Mouse (Mus musculus) intestine, embryonic 16.5 days (tissue): Measurements from ENCODE around the gene Lgals3bp. TPM values are rescaled to one million over a fixed set of nuclear protein-coding genes. Genes with fewer than 3 reads are reported as not detected.
A peak's percentile ranks its signal among the peaks of the same experiment; 100 is the strongest.

Experiments used
- ATAC-seq: fragments of 200-750 bp; cut with Nextera tagmentation; 2 replicates; pipeline ENCODE4 v1.8.0; 2017; ENCODE audit warnings: moderate TSS enrichment, moderate library complexity
- H3K27ac ChIP-seq: fragments of 300-500 bp; sonication (generic); 2 replicates; pipeline ENCODE4 v1.5.1; 2014; ENCODE audit warnings: mild to moderate bottlenecking, low read length
- H3K27me3 ChIP-seq: fragments of 300-500 bp; sonication (generic); replicated peaks from 2 replicates; pipeline ENCODE4 v1.6.1; 2014; ENCODE audit warnings: low read length, control low read depth, mixed read lengths; ENCODE audit not compliant: control insufficient read depth, insufficient read depth
- H3K36me3 ChIP-seq: fragments of 300-500 bp; sonication (generic); 2 replicates; pipeline ENCODE4 v1.6.1; 2014; ENCODE audit warnings: low read length, control low read depth; ENCODE audit not compliant: control insufficient read depth, insufficient read depth
- H3K4me1 ChIP-seq: fragments of 300-500 bp; sonication (generic); 2 replicates; pipeline ENCODE4 v1.6.1; 2014; ENCODE audit warnings: low read length, control low read depth, mixed read lengths; ENCODE audit not compliant: control insufficient read depth, insufficient read depth
- H3K4me2 ChIP-seq: fragments of 300-500 bp; sonication (generic); 2 replicates; pipeline ENCODE4 v1.6.1; 2014; ENCODE audit warnings: low read depth, low read length, control low read depth
- H3K4me3 ChIP-seq: fragments of 300-500 bp; sonication (generic); 2 replicates; pipeline ENCODE4 v1.5.1; 2014; ENCODE audit warnings: mild to moderate bottlenecking, low read length
- H3K9ac ChIP-seq: fragments of 300-500 bp; sonication (generic); 2 replicates; pipeline ENCODE4 v1.6.1; 2014; ENCODE audit warnings: low read depth, low read length
- H3K9me3 ChIP-seq: fragments of 300-500 bp; sonication (generic); 2 replicates; pipeline ENCODE4 v1.6.1; 2016; ENCODE audit warnings: low read length, control low read depth; ENCODE audit not compliant: control insufficient read depth
- WGBS: fragments of 180-500 bp; shearing (Covaris S2); extraction: QIAGEN DNeasy Blood & Tissue Kit; methylation state at CpG from one replicate; pipeline ENCODE4 v1.1.7; 2014; 5-methylcytosine and 5-hydroxymethylcytosine counted together
- polyA plus RNA-seq: library from polyadenylated mRNA; unstranded; fragments of >200 nt; fragmentation: Nextera tagmentation; extraction: Ambion mirVana; gene quantifications from 2 replicates; pipeline ENCODE4 v1.2.1, GENCODE M21; 2015

The Lgals3bp gene
- polyA plus RNA-seq, 1 experiment from 2014 or later = 226 TPM

DNA sequence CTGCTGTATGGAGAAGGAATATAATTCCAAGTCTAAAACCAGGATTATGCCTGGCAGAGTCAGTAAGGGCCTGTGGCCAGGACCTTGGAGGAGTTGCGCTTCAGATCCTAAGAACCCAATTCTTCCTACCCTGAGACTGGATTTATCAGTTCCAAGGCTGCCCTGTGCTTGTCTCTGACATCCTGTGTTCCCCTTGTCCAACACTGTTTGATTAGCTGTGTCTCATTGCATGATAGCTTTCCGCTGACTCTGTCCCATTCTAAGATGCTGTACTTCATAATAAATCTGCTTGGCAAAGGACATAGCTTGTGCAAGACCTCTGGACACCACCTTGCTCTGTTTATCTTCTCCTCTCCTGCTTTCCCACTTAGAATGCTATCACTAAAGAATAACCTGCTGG is 54.5 kb downstream of the Lgals3bp start:
- Histone ChIP-seq H3K4me3 (no peak overlapping the region), H3K9ac (no peak overlapping the region), H3K4me1 (peaks cover 29% of the 10 kb centered on the region), H3K9me3 (no peaks in the 10 kb centered on the region), H3K36me3 (no peaks in the 10 kb centered on the region), H3K27me3 (no peaks in the 10 kb centered on the region), H3K27ac (no peak overlapping the region), H3K4me2 (no peak overlapping the region)
- no peak for ATAC-seq
- WGBS = 94% methylated on average over 2 of the region's 2 CpGs

DNA sequence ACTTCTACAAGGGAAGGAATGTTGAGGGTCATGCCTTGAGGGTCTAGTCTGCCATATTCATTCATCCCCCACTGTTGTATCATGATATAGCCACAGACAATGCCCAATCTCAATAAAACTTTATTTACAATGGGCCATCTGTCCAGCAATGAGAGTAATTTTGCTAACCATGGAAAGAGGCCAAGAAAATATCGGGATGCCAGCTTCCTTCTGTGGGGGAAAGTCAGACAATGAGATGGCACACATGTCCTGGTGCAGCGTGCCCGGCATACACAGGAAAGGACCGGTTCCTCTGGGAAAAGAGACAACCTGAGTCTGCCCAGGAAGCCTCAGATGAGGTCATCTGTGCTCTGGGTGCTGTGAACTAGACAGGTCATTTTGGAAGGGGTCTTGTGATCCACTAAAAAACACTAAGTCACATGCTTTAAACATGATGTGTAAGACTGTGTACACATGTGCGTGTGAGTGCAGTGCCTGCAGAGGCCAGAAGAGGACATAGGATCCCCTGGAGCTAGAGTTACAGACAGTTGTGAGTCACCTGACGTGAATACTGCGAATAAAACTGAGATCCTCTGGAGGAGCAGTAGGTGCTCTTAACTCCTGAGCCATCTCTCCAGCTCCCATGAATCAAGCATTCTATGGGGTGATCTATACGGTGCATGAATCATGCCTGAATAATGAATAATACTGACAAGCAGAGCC is 55.3 kb downstream of the Lgals3bp start:
- no peak overlapping the region for H3K9ac ChIP-seq
- no peaks in the 10 kb centered on the region for H3K36me3 ChIP-seq
- 0 out of 2 replicates have a peak overlapping the region, but pooled peaks have one; percentile 9 for H3K27ac ChIP-seq
- no peak for ATAC-seq
- H3K9me3 ChIP-seq = no peaks in the 10 kb centered on the region
- no peak overlapping the region for H3K4me3 ChIP-seq
- 82% methylated on average over 8 of the region's 8 CpGs for WGBS
- peaks cover 34% of the 10 kb centered on the region for H3K4me1 ChIP-seq
- no peaks in the 10 kb centered on the region for H3K27me3 ChIP-seq
- H3K4me2 ChIP-seq = no peak overlapping the region

GRCm38 (mm10) chr11:118345693-118346092 is 56.2 kb downstream of the Lgals3bp start:
- H3K9me3 ChIP-seq = no peaks in the 10 kb centered on the region
- H3K27me3 ChIP-seq = no peaks in the 10 kb centered on the region
- no peak overlapping the region for H3K4me3 ChIP-seq
- H3K4me1 ChIP-seq = peaks cover 34% of the 10 kb centered on the region
- WGBS = 45% methylated on average over 4 of the region's 4 CpGs
- H3K36me3 ChIP-seq = no peaks in the 10 kb centered on the region
- no peak overlapping the region for H3K9ac ChIP-seq
- H3K4me2 ChIP-seq = no peak overlapping the region
- no peak; the same call in 1 of the 2 replicates for ATAC-seq
- peak overlapping the region; percentile 9; the same call in 1 of the 2 replicates for H3K27ac ChIP-seq

DNA sequence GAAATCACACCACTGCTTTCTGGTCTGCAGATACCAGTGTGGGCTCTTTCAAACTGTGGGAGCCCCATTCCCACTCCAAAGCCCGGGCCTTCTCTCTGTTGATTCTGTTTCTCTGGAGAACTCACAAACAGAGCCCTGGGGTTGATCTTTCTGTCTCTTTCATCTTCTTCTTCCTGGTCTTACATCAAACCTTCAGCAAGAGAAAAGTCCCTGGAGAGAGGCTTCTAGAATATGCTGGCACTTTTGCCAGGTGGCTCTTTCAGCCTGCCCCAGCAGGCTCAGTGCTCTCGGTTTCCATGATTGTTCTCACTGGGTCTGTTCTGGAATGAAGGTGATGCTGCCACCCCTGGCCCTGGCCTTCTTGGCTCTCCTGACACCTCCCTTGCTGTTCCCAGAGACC is 58.3 kb downstream of the Lgals3bp start:
- H3K27me3 ChIP-seq = no peaks in the 10 kb centered on the region
- peaks cover 24% of the 10 kb centered on the region for H3K4me1 ChIP-seq
- H3K9ac ChIP-seq = no peak overlapping the region
- WGBS = 69% methylated on average over 2 of the region's 2 CpGs
- H3K4me2 ChIP-seq = no peak overlapping the region
- H3K9me3 ChIP-seq = no peaks in the 10 kb centered on the region
- ATAC-seq = no peak
- no peak overlapping the region for H3K4me3 ChIP-seq
- no peak overlapping the region for H3K27ac ChIP-seq
- H3K36me3 ChIP-seq = no peaks in the 10 kb centered on the region

Other genes with a start within 250 kb of the Lgals3bp start
- 9.6 and 9.8 TPM in 2 replicates for gene Cyth1, start 153.5 kb downstream of the Lgals3bp start, polyA plus RNA-seq
- gene Usp36, start 111.8 kb downstream of the Lgals3bp start, polyA plus RNA-seq = 15.9 TPM in 2 replicates
- gene Cep295nl, start 59.6 kb downstream of the Lgals3bp start, polyA plus RNA-seq = 0.20 and 0.24 TPM in 2 replicates
- 30.9 and 45.1 TPM in 2 replicates for gene Timp2, start 46.4 kb downstream of the Lgals3bp start, polyA plus RNA-seq
- 38.7 and 44.1 TPM in 2 replicates for gene Cant1, start 17.0 kb upstream of the Lgals3bp start, polyA plus RNA-seq
- gene C1qtnf1, start 26.1 kb upstream of the Lgals3bp start, polyA plus RNA-seq = 7.1 and 7.3 TPM in 2 replicates
- gene Engase, start 74.7 kb upstream of the Lgals3bp start, polyA plus RNA-seq = 13.5 and 17.8 TPM in 2 replicates